Mouse (Mus musculus): Measurements from ENCODE around the gene Pofut1. TPM values are rescaled to one million over a fixed set of nuclear protein-coding genes. Genes with fewer than 3 reads are reported as not detected.
"Not testable (repeated sequence)": the region's sequence is repeated elsewhere in the genome, so short reads cannot be mapped to it uniquely, and the experiment has no call there.

Gene Pofut1
- total RNA-seq, 2 experiments from 2014 or later, result 22.3 to 27.1 TPM

DNA sequence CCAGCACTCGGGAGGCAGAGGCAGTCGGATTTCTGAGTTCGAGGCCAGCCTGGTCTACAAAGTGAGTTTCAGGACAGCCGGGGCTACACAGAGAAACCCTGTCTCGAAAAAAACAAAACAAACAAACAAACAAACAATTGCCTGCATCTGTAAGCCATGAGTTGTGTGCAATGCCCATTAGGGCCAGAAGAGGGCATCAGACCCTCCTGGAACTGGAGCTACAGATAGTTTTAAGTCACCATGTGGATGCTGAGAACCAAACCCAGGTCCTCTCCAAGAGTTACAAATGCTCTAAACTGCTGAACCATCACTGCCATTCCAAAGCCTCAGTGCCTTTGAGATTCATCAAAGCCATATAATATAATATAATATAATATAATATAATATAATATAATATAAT lies 35.5 kb downstream of the Pofut1 start:
- ATAC-seq (replicated peaks; ENCODE audit: low FRiP score, low TSS enrichment, poor library complexity, severe bottlenecking), result not testable (repeated sequence)

DNA sequence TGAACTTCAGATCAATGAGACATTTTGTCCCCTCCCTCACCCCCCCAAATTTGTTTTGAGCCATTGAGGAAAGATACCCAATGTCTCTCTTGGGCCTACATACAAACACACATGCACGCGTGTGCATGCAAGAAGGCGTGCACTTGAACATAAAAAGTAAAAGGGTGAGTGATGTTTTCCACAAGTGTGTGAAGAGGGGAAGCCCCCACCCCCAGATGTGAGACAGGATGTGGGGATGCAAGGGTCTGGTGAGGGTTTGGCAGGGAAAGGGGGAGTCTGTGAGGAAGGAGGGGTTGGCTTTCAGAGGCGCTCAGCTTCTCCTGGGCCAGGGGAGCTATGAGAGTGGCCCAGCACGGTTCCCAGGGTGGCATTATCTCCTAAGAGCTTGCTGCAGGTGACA lies 37.0 kb downstream of the Pofut1 start:
- ATAC-seq (replicated peaks; ENCODE audit: low FRiP score, low TSS enrichment, poor library complexity, severe bottlenecking), result no peak

DNA sequence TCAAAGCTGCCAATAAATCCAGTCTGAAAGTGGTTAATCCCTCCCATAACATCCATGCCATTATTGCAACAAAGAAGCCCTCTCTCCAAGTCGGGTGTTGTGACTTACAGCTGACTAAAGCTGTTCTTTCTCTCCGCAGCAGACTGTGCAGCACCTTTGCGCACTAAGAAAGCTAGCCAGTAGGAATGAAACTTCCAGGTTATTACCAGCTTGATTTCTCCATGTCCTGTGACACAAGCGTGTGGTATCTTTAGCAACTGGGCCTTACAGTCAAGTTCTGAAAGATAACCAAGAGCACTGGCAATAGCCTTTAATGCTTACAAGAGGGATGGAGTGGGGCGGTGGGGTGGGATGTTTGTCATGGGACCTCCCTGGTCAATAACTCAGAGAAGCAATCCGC lies 42.6 kb downstream of the Pofut1 start:
- no peak for ATAC-seq (replicated peaks; ENCODE audit: low FRiP score, low TSS enrichment, poor library complexity, severe bottlenecking)

DNA sequence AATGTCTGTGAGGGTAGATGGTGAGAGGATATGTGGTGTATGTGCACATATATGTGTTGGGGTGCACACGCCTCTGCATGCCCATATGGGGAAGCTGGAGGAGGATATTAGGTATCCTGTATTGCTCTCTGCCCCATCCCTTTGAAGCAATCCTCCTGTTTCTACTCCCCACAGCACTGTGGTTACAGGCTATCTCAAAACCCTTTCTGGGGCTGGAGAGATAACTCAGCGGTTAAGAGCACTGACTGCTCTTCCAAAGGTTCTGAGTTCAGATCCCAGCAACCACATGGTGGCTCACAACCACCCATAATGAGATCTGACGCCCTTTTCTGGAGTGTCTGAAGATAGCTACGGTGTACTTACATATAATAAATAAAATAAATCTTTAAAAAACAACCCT lies 45.2 kb downstream of the Pofut1 start:
- ATAC-seq (replicated peaks; ENCODE audit: low FRiP score, low TSS enrichment, poor library complexity, severe bottlenecking), result no peak; the same call in 1 of the 2 replicates

DNA sequence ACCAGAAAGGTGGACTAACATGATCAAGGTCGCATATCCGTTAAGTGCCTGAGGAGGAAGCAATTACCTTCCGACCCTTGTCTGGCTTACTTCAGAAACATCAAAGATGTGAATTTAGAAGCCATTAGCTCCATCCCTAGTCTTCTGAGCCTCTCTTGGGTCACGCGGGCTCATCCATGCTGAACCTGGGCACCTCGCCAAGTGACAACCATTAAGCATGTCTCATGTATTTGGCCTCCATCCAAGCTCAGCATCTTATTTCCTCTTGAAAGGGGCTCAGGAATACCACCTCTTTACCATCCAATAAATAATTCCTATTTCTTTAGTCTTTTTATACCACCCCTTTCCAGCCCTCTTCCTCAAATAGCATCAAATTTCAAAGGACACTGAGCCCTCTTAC lies 46.5 kb downstream of the Pofut1 start:
- ATAC-seq (replicated peaks; ENCODE audit: low FRiP score, low TSS enrichment, poor library complexity, severe bottlenecking), result no peak

DNA sequence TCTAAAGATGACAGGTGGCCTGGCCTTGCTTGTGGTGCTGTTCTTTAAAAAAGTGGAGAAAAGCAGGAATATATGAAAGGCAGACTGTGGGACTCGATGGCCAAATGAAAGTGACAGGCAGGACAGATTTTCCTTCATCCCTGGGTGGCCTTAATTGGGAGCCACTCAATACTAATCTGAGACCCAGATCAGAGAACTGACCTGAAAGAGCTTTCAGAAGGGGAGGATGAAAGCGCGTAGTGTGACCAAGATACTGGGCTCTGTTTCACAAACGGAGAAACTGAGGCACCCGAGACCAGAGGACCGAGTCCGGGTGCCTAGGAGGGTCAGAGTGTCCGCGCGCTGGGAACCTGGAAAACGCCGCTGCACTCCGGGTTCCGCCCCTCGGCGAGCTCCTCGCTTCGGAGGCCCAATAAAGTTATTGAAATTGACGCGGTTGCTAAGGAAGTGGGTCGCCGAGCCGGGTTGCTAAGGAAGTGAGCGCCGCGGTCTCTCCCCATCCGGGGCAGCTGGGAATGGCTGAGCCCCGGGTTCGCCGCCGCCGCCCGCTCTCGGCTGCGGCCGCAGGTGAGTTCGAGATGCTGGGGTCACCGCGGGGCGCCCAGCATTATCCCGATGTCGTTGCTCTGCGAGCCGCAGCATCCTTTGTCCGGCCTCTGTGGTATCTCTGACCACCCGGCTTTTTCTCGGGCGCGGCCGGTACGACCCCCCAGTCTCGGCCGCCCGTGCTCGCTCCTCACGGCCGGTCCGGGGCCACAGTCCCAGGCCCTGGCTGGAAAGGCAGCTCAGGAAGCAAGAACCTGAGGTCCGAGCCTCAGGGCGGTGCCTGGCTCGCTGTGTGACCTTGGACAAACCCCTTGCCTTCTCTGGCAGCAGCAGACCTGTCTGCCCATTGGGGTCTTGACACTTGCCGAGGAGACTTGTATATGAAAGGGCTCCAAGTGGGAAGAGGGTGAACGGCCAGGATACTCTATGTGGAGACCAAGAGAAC lies 49.9 kb downstream of the Pofut1 start, which contains the start of gene Kif3b:
TSS of gene Kif3b (plus strand) at position 476 of the 991 bp plus-strand sequence.
- ATAC-seq (replicated peaks; ENCODE audit: low FRiP score, low TSS enrichment, poor library complexity, severe bottlenecking), result peak; percentile 71

DNA sequence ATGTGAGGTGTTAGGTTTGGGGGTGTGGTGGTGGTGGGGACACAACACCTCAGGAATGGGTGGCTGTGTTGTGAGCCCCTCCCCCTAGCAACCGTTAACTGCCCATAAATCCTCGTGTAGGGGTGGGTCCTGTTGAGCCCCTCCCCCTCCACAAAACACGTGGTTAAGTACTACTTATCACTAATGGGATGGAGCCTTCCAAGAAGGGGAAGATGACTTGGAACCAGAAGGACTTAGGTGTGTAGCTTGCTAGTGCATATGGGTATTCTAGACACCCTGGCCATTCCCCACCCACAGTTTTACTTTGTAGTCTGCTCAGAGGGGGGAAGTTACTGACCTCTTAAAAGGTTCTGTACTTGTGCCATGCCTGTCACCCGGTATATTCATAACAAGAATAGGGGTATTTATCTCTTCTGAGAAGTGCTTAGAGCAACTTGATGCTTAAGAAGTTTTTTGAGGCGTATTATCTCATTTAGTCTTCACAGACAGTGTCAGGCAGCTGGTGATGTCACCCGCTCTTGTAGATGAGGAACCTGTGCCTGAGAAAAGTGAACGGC lies 51.0 kb downstream of the Pofut1 start:
- ATAC-seq (replicated peaks; ENCODE audit: low FRiP score, low TSS enrichment, poor library complexity, severe bottlenecking), result peak; percentile 56

DNA sequence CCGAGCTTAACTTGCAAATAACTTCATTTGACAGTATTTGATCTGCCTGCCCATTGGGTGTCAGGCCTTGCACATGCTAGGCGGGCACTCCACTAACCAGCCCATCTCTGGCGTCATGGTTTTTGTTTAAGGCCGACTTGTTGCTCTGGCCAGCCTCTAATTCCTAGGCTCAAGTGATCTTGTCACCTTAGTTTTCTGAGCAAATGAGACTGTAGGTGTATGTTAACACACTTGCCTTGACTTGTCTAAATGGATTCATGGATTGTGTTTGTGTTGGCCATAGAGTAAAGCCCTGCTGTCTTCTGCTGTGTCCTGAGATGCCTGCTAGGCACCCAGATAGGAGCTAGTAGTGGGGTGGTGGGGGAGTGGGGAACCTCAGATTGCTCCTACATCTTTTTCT lies 53.9 kb downstream of the Pofut1 start:
- no peak for ATAC-seq (replicated peaks; ENCODE audit: low FRiP score, low TSS enrichment, poor library complexity, severe bottlenecking)

DNA sequence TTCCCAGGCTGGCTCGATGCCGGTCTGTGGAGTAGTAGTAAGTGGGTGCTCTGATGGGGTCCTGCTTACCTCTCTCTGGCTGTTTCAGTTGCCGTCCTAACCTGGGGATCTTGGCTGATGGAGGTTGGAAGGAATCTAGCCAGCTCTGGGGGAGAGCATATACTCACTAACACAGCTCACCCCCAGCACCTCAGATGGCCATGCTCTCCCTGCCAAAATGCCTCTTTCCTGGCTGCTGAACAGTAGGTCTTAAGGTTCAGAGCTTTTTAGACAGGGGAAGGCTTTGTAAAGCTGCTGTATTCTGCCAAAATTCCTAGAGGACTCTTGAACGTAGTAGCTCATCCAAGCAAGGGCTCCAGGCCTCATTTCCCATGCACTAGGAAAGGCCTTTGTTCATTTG lies 56.4 kb downstream of the Pofut1 start:
- ATAC-seq (replicated peaks; ENCODE audit: low FRiP score, low TSS enrichment, poor library complexity, severe bottlenecking), result no peak

DNA sequence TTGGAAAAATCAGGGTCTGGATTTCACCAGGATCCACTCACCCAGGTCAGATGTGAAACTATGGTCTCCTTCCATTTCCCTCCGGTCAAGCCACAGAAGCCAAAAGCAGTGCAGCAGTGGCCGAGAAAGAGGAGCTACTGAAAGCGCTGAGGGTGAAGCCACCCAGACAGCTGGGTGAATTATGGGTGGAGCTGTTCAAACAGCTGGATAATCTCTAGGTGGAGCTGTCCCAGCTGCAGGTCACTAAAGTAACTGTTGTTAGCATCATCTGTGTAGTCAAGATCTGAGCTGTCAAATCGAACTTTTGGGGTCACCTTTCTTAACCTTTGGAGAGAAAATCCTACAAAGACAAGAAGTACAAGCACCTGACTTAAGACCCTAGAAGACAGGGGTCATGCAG lies 57.1 kb downstream of the Pofut1 start:
- peak; percentile 69 for ATAC-seq (replicated peaks; ENCODE audit: low FRiP score, low TSS enrichment, poor library complexity, severe bottlenecking)

DNA sequence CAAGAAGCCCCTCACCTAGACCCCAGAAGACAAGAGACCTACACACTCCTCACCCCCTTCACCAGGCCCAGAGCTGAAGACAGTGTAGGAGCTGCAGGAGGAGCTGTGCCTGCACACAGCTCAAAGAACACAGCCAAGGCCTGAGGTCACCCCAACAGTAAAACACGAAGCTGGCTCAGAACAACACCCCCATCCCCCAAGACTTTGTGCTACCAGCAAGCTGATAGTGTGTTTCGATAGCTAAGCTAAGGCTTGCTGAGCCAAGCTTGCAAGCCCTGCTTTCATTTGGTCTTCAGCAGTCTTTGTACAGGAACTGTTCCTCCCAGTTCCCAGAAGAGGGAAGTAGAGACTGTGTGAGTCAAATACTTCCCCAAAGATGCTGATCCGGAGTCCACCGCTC lies 57.5 kb downstream of the Pofut1 start:
- ATAC-seq (replicated peaks; ENCODE audit: low FRiP score, low TSS enrichment, poor library complexity, severe bottlenecking), result peak; percentile 51

DNA sequence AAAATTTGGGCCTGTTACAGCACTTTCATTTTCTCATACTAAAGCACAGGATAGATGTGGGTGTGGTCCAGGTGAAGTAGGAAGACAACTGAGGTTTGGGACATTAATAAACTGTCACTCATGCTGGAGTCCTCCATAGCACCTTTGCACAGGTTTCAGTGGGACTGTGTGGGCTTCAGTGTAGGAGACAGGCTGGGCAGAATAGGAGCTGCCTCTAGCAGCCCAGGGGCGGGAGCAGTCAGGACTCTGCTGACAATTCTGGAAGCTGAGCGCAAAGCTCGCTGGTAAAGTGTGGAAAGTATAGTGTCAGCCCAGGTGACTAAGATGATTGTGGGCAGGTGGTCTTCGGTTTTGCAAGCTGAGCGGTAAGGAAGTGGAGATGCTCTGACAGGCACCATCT lies 59.8 kb downstream of the Pofut1 start:
- no peak for ATAC-seq (replicated peaks; ENCODE audit: low FRiP score, low TSS enrichment, poor library complexity, severe bottlenecking)

DNA sequence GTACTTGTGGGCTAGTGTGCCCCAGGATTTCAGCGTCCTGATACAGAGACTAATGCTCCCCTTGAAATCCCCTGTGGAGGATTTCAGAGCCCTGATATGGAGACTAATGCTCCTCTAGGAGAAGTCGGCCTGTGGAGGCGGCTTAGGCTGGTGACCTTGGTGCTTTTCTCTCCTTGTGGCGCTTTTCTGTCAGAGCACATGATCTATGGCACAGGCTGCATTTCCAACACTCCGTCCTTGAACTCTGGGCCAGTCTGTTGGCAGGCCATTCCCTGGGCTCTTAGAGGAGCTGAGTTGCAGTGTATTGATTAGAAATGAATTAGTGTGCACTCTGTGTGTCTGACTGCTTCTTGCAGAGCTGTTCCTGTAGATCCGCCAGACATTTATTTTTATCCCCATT lies 63.9 kb downstream of the Pofut1 start:
- no peak for ATAC-seq (replicated peaks; ENCODE audit: low FRiP score, low TSS enrichment, poor library complexity, severe bottlenecking)

DNA sequence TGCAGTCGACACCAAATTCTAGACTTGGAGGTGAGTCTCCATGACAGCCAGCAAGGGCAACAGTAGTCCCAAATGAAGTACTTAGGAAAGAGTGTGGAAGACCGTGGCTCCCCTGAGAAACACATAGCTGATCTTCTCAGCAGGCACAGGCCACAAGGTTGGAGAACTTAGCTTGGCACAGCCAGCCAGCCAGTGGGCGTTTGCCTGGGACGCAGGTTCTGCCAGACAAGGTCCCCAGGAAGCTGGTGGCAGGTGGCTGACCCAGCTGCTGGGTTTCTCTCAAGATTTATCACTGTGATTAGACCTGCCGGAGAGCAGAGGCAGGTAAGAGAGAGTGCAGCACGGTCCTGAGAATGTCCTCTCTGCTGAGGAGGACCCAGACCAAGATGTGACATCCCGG lies 67.3 kb downstream of the Pofut1 start:
- no peak for ATAC-seq (replicated peaks; ENCODE audit: low FRiP score, low TSS enrichment, poor library complexity, severe bottlenecking)

DNA sequence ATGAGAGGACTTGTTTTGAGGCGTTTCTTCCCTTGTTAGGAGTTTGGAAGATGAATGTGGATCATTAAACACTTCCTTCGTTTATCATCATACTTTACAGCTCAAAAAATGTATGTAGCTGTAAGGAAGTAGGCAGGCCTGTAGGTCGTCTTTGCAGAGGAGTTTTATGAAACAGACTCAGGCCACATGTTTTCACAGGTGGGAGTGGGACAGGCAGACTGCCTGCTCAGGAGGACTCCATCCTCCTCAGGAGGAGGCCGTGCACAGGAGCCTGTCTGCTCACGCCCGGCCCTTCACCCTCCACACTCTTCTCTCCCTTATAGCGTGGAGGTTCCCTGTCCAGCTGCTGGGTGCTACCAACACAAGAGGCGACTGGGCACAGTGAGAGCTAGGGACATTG lies 67.8 kb downstream of the Pofut1 start:
- ATAC-seq (replicated peaks; ENCODE audit: low FRiP score, low TSS enrichment, poor library complexity, severe bottlenecking), result 0 out of 2 replicates have a peak, but pooled peaks have one; percentile 29

DNA sequence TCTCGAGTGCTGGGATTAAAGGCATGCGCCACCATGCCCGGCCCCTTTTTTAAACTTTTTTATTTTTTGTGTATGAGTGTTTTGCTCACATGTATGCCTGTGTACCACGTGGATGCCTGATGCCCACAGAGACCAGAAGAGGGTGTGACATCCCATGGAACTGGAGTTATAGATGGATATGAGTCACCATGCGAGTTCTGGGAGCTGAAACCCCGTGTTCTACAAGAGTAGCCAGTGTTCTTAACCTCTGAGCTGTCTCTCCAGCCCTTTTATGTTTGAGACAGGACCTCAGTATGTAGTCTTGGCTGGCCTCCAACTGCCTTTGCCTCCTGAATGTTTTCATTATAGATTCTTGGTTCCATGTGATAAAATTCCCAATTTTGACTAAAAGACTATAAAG lies 68.9 kb downstream of the Pofut1 start:
- no peak for ATAC-seq (replicated peaks; ENCODE audit: low FRiP score, low TSS enrichment, poor library complexity, severe bottlenecking)

DNA sequence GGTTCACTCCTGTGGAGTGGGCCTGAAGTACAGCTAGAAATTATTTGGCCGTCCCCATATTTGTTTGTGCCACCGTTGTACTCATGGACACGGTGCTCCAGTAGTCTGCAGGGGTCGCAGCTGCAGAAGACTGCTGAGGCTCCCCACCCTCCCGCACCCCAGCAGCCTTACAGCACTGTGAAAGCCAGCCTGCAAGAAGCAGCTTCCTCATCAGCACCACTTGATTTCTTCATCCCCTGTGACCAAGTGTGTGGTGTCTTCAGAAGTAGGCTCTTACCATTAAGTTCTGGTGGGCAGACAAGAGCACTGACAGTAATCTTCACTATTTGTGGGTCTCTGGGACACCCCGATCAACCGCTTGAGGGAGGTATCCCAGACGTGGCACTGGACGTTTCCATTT lies 71.6 kb downstream of the Pofut1 start:
- ATAC-seq (replicated peaks; ENCODE audit: low FRiP score, low TSS enrichment, poor library complexity, severe bottlenecking), result no peak

DNA sequence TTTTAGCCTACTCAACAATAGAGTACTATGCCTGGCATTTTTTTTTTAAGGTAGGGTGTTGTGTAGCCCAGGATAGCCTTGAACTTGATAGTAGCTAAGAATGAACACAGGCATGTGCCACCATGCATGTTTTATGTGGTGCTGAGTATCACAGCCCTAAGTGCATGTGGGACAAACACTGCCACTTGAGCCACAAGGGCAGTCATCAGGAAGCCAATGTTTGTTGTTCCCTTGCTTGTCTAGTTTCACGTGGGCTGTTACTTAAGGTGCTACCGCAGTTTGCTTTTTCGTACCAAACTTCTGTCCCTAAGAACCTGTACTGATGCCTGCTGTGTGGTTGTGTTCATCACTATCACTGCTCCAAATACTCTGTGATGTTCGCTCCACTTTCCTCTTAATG lies 77.1 kb downstream of the Pofut1 start:
- no peak for ATAC-seq (replicated peaks; ENCODE audit: low FRiP score, low TSS enrichment, poor library complexity, severe bottlenecking)

DNA sequence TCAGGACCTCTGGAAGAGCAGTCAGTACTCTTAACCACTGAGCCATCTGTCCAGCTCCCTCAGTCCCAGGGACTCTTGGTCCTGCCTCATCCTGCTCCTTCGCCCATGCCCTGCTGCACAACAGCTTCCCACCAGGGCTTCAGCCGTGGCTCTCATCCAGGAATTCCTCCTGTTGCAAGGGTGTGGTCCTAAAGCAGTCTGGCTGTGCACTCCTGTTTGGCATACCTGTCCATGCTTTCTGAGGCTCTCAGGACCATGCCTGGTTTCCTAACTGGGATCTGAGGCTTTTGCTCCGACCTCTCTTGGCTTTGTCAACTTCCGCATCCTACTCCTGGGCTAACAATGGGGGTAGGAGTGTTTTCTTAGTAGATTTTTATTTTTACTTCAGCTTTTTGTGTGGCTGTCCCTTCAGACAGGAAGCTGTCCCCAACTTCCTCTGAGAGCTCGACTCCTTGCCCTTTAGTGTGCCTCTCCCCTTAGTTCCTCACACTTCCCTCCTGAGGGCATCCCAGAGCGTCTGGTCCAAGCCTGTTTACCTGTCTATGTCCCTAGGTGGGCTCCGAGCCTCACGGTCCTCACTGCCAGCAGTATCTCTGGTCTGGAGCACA lies 77.8 kb downstream of the Pofut1 start:
- no peak for ATAC-seq (replicated peaks; ENCODE audit: low FRiP score, low TSS enrichment, poor library complexity, severe bottlenecking)
